Mouse (Mus musculus) retina, postnatal 7 days (tissue): ENCODE results near the gene 4930467E23Rik.
"Not testable (repeated sequence)": the region's sequence is repeated elsewhere in the genome, so short reads cannot be mapped to it uniquely, and the experiment has no call there.

Experiments used
- DNase-seq: peaks from one replicate; pipeline ENCODE4 v3.0.0-alpha.2; 2012; ENCODE audit warnings: low read depth, low spot score

4930467E23Rik gene

DNA sequence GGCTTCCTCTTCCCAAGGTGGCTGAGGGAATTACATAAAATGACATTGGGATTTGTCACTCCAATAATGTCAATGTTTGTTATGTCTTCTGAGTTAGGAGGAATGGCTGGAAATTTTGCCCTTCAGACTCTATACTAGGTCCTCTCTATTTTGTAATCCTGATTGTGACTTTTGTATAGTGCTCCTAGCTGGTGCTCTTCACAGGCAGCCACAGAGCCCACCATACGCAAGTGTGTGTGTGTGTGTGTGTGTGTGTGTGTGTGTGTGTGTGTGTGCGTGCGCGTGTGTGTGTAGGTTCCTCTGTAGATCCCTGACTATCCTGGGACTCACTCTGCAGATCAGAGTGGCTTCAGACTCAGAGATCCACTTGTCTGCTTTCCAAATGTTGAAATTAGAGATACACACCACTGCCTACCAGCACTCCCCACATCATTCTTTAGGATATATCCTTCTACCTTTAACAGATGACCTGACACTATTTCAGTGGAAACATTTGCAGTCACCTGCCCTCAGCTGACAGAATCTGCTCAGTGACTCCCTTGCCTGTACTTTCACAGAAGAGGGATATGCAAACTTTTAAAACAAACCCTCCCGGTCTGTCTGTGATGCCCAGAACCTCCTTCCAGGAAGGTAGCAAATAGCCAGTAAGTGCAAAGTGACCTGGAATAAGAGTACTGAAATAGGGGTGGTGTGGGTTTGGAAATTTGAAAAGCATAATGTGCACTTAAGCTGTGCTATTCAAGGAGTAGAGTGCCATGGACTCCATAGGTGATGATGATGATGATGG lies 52.1 kb downstream of the 4930467E23Rik start:
- not testable (repeated sequence) for DNase-seq

DNA sequence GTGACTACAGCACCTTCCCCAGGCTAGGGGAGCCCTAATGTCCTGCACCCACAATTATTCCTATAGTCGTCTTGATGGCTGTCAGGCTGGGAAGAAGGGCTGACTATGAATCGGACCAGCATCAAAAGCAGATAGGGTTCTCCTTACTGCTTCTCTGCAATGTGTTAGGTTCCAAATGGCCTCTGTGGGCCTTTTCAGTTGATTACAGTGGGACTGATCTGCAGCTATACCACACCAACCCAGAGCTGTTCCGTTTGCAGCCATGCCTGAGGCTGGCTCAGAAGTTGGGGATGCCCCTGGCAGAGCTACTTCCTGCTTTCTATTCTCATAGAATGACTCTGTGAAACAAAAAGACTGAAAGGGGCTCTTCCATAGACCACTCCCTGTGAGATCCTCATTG lies 53.4 kb downstream of the 4930467E23Rik start:
- not testable (repeated sequence) for DNase-seq

DNA sequence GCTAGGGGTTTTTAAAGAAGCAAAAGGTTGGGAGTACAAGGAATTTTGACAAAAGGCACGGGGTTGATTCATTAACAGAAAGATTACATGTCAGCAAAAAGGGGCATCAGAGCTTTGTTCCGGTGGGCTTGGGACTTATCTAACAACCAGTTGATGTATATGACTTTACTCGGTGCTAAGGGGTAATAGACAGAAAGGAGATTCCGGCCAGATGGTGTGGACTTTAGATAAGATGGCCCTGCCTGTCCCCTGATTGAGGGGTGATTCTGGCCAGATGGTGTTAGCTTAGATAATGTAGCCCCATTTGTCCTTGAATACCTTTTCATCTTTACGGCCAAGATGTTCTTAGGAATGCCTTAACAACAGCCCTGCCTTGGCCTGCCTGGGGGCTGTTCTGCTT lies 54.5 kb downstream of the 4930467E23Rik start:
- DNase-seq, result not testable (repeated sequence)

DNA sequence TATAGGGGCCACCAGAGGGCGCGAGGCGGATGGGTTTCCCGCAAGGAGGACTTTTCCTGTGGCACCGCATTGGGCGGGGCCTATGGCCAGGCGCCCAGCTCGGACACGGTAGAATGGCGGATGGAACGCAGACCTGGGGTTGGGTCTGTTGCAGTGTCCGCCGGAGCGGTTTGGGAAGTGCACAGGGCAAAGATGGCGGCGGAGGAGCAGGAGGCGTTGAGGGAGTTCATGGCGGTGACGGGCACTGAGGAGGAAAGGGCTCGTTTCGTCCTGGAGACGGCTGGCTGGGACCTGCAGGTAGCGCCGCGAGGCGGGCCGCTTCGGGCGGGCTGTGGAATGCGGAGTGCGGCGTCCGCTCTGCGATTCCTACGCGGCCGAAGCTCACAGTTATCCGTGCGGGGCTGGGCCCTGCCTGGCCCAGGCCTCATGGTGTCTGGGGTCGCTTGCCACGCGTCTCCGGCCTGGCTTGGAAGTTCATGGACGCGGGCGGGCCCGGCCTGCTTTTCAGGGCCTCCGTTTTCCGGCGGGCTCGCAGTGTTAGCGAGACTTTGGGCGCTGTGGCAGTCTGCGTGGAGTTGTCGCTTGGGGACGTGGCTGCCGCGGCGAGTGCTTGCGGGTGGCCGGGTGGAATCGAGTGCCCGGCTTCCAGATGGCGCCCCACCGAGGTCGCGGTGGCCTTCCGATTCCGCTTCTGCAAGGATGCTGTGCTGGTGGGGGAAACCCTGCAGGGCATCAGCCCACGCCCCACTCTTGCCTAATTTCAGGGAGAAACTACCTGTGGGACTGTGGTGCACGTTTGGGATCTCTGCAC lies 55.4 kb downstream of the 4930467E23Rik start:
- DNase-seq, result peak; percentile 90

DNA sequence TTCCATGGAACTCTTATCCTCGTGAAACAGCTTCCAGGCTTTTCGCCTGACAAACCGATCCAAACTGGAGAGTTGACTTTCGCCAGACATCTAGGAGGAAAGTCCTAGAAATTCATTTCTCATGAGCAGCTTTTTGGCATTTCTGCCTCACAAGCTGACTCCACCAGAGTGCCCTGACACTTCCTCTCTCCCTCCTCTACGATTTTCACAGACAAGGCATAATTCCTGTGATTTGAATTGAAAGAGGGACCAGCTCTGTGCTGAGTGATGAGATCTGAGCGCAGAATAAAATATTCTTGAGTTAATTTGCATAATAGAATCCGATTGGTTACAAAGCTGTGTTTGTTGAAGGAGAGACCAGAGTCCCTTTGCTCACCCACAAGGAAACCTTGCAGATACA lies 63.3 kb downstream of the 4930467E23Rik start:
- not testable (repeated sequence) for DNase-seq
